Mouse (Mus musculus): ENCODE results near the gene Slc12a3.

DNA sequence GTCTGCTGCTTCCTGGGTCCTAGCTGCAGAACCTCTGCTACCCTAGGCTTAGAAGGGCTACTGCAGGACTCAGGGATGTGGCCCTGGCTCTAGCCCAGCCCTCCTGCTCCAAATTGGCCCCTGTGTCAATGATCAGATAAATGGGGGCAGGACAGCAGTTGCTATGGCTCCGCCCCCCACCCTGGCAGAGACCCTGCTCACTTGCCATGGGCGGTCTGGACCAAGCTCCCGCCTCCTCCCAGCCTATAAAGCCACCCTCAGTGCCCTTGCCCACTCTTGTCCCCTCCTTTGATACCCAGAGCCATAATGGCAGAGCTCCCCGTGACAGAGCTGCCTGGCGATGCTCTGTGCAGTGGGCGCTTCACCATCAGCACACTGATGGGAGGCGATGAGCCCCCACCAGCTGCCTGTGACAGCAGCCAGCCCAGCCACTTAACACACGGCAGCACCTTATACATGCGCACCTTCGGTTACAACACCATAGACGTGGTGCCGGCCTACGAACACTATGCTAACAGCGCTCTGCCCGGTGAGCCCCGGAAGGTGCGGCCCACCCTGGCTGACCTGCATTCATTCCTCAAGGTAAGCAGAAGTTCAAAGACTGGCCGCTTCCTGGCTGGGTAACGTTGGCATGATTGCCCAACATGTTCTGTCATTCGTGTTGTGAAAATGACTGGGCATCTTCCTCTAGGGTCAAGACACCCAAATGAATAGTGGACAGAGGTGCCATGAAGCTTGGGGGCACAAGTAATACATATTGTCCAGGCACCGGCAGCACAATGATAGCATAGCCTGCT, at the start of gene Slc12a3:
- TF ChIP-seq POLR2A (IDR thresholded peaks at IDR 0.05; ENCODE audit: control insufficient read depth, low read depth, low read length) (no peak), CTCF (IDR thresholded peaks at IDR 0.05; ENCODE audit: control insufficient read depth, insufficient read depth, insufficient replicate concordance, low read depth, low read length) (no peak)

Measured in testis, adult 2 months (tissue).